Mouse (Mus musculus): ENCODE results near the gene Shd. TPM values are rescaled to one million over a fixed set of nuclear protein-coding genes. Genes with fewer than 3 reads are reported as not detected.

Shd gene
- total RNA-seq, 2 experiments from 2014 or later: 3.7 to 4.6 TPM

Other genes with a start within 250 kb of the Shd start
- gene Adgre4, start 220.5 kb upstream of the Shd start, total RNA-seq (2021): under 1 TPM; 0.32 to 0.41 TPM
- gene Zfp119a, start 91.5 kb upstream of the Shd start, total RNA-seq (2021): 1 to 10 TPM; 5.8 TPM
- 1 to 10 TPM; 5.1 to 5.6 TPM for gene Zfp959, start 78.4 kb upstream of the Shd start, total RNA-seq (2021)
- 1 to 10 TPM; 3.3 to 4.0 TPM for gene Zfp119b, start 21.0 kb upstream of the Shd start, total RNA-seq (2021)
- gene Ebi3, start 17.8 kb upstream of the Shd start, total RNA-seq (2021): under 1 TPM; 0.61 to 0.71 TPM
- gene Yju2, start 11.4 kb upstream of the Shd start, total RNA-seq (2021): 10 to 100 TPM; 14.8 to 14.9 TPM
- 1 to 10 TPM in 1 of 2 experiments, under 1 TPM in 1; 0.34 to 1.5 TPM for gene Fsd1, start 16.0 kb downstream of the Shd start, total RNA-seq (2021)
- 10 to 100 TPM; 13.3 to 15.2 TPM for gene Stap2, start 35.1 kb downstream of the Shd start, total RNA-seq (2021)
- 10 to 100 TPM; 42.7 to 44.7 TPM for gene Mpnd, start 35.2 kb downstream of the Shd start, total RNA-seq (2021)
- 10 to 100 TPM; 37.8 to 38.5 TPM for gene Sh3gl1, start 66.2 kb downstream of the Shd start, total RNA-seq (2021)
- 10 to 100 TPM; 13.3 to 14.8 TPM for gene Chaf1a, start 70.0 kb downstream of the Shd start, total RNA-seq (2021)
- 10 to 100 TPM; 50.8 to 57.5 TPM for gene Ubxn6, start 104.6 kb downstream of the Shd start, total RNA-seq (2021)
- 10 to 100 TPM; 52.8 to 55.9 TPM for gene Hdgfl2, start 109.2 kb downstream of the Shd start, total RNA-seq (2021)
- 10 to 100 TPM; 71.5 to 79.8 TPM for gene Plin4, start 139.3 kb downstream of the Shd start, total RNA-seq (2021)
- 10 to 100 TPM; 61.6 to 67.6 TPM for gene Plin5, start 147.1 kb downstream of the Shd start, total RNA-seq (2021)
- gene Lrg1, start 151.5 kb downstream of the Shd start, total RNA-seq (2021): 1 to 10 TPM; 5.2 TPM
- gene Sema6b, start 169.9 kb downstream of the Shd start, total RNA-seq (2021): 1 to 10 TPM; 6.3 to 7.2 TPM
- 1 to 10 TPM; 5.9 to 6.0 TPM for gene Tnfaip8l1, start 192.0 kb downstream of the Shd start, total RNA-seq (2021)
- 10 to 100 TPM; 43.4 to 48.8 TPM for gene Mydgf, start 213.5 kb downstream of the Shd start, total RNA-seq (2021)
- 10 to 100 TPM; 29.1 to 31.2 TPM for gene Dpp9, start 248.4 kb downstream of the Shd start, total RNA-seq (2021)